Mouse (Mus musculus): Measurements from ENCODE around the gene Clcnkb.

GRCm38 (mm10) chr4:141423288-141423687 is 7.5 kb upstream of the Clcnkb start:
- TF ChIP-seq CTCF (IDR thresholded peaks at IDR 0.05) (no peak), EP300 (IDR thresholded peaks at IDR 0.05) (peak; percentile 39; the same call in 1 of the 2 replicates)
